In the genomic region with DNA sequence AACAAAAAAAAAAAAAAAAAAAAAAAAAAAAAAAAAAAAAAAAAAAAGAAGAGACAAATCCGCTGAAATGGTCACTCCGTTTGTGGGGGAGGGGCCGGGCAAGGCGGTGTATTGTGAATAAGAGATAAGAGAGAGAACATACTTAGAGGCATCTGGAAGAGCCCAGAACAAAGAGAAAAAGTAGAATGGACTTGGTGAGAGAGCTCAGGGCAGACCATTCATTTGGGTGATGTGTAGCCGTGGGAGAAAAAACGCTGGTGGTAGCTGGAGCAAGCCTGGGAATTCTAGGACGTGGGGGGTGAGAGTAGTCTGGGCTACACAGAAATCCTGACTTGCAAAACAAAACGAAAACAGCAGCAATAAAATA, we compare ENCODE assay signal across 9 mouse cellular contexts. TPM values are rescaled to one million over a fixed set of nuclear protein-coding genes. Genes with fewer than 3 reads are reported as not detected.
DNase-seq lines count a peak whose midpoint lies in the region; ATAC-seq lines count a peak whose summit lies in the region.
"Had no signal": no experiment of that assay in that cellular context is flagged by ENCODE, and none has a peak within 500 bp of the region (broad histone marks: within the 10 kb centered on the region; RNA-seq: fewer than 3 reads in every experiment).

No protein-coding gene starts in this region.

- H3K4me2 ChIP-seq in kidney, embryonic 16.5 days (replicated peaks; ENCODE audit: low read depth, low read length) = peak overlapping the region; percentile 95
- peak overlapping the region; percentile 90 for H3K4me2 ChIP-seq in midbrain, embryonic 16.5 days (ENCODE audit: low read length)

- no peaks in the 10 kb centered on the region; the same call in 1 of the 2 replicates for H3K27me3 ChIP-seq in kidney, embryonic 16.5 days (ENCODE audit: insufficient read depth, low read length)
- H3K27me3 ChIP-seq in forebrain, embryonic 10.5 days (ENCODE audit: poor library complexity, severe bottlenecking) = peaks cover 14% of the 10 kb centered on the region
- no peaks in the 10 kb centered on the region for H3K27me3 ChIP-seq in midbrain, embryonic 16.5 days (ENCODE audit: control insufficient read depth, insufficient read depth, low read depth, low read length)

- 24% methylated on average over 8 of the region's 8 CpGs for WGBS in kidney, embryonic 16.5 days
- 31% methylated on average over 8 of the region's 8 CpGs for WGBS in forebrain, embryonic 10.5 days
- 17% methylated on average over 8 of the region's 8 CpGs for WGBS in midbrain, embryonic 16.5 days

- ATAC-seq in kidney, embryonic 16.5 days (ENCODE audit: low FRiP score, low TSS enrichment) = peak; percentile 35; the same call in 1 of the 2 replicates
- ATAC-seq in midbrain, embryonic 16.5 days = peak; percentile 64
- ATAC-seq in granulocyte monocyte progenitor cell, adult 5-6 weeks (replicated peaks; ENCODE audit: poor library complexity, severe bottlenecking) = no peak
- ATAC-seq: Patski had no signal

- no peak overlapping the region for H3K9ac ChIP-seq in kidney, embryonic 16.5 days (replicated peaks; ENCODE audit: low read length)
- H3K9ac ChIP-seq in midbrain, embryonic 16.5 days (ENCODE audit: low read depth, low read length) = peak overlapping the region; percentile 11; the same call in 1 of the 2 replicates

- no peak for DNase-seq in kidney, adult 9 months
- no peak for DNase-seq in forebrain, embryonic 10.5 days (ENCODE audit: extremely low spot score, low spot score)
- peak; percentile 34 to 43 for DNase-seq in kidney, postnatal 4 days
- DNase-seq in thymus, adult 18-20 months = no peak
- no peak for DNase-seq in cerebellum, postnatal 4 days (ENCODE audit: low spot score in 2 of 2)

- H3K27ac ChIP-seq in kidney, embryonic 16.5 days (ENCODE audit: low read length) = peak overlapping the region; percentile 84
- peak overlapping the region; percentile 94 for H3K27ac ChIP-seq in forebrain, embryonic 10.5 days
- H3K27ac ChIP-seq in midbrain, embryonic 16.5 days (ENCODE audit: low read length) = peak overlapping the region; percentile 85

- no peaks in the 10 kb centered on the region for H3K9me3 ChIP-seq in kidney, embryonic 16.5 days (ENCODE audit: low read length)
- no peaks in the 10 kb centered on the region for H3K9me3 ChIP-seq in forebrain, embryonic 10.5 days
- H3K9me3 ChIP-seq in midbrain, embryonic 16.5 days (replicated peaks; ENCODE audit: control insufficient read depth, low read length, poor library complexity, severe bottlenecking) = no peaks in the 10 kb centered on the region

- peaks cover 13% of the 10 kb centered on the region; the same call in 1 of the 2 replicates for H3K4me1 ChIP-seq in kidney, embryonic 16.5 days (ENCODE audit: insufficient read depth, low read length)
- peaks cover 17% of the 10 kb centered on the region for H3K4me1 ChIP-seq in forebrain, embryonic 10.5 days
- H3K4me1 ChIP-seq in midbrain, embryonic 16.5 days (ENCODE audit: control insufficient read depth, insufficient read depth, low read length) = peaks cover 16% of the 10 kb centered on the region

- peak overlapping the region; percentile 51 for H3K4me3 ChIP-seq in kidney, embryonic 16.5 days (ENCODE audit: low read length)
- H3K4me3 ChIP-seq in forebrain, embryonic 10.5 days = peak overlapping the region; percentile 66
- H3K4me3 ChIP-seq in midbrain, embryonic 16.5 days (ENCODE audit: low read depth, low read length) = peak overlapping the region; percentile 54

- no peaks in the 10 kb centered on the region for H3K36me3 ChIP-seq in kidney, embryonic 16.5 days (ENCODE audit: insufficient read depth, low read length)
- H3K36me3 ChIP-seq in forebrain, embryonic 10.5 days (replicated peaks) = no peaks in the 10 kb centered on the region
- no peaks in the 10 kb centered on the region for H3K36me3 ChIP-seq in midbrain, embryonic 16.5 days (ENCODE audit: control insufficient read depth, insufficient read depth, low read length)

RNA-seq across cellular contexts. Expression of a gene that starts 7.9 kb away (rescaled TPM):
- 67.4 and 74.1 TPM in 2 replicates for polyA plus RNA-seq in kidney, embryonic 16.5 days (2015; fragmentation: Nextera tagmentation; extraction: Ambion mirVana)
- polyA plus RNA-seq in forebrain, embryonic 10.5 days (2016; fragmentation: Nextera tagmentation; extraction: Ambion mirVana) = 130 and 134 TPM in 2 replicates
- 45.9 and 46.5 TPM in 2 replicates for polyA plus RNA-seq in midbrain, embryonic 16.5 days (2015; fragmentation: Nextera tagmentation; extraction: Ambion mirVana)
- 7.4 and 10.8 TPM in 2 replicates for total RNA-seq in granulocyte monocyte progenitor cell, adult 5-6 weeks (2014; fragmentation: Nextera tagmentation)
- total RNA-seq in granulocyte monocyte progenitor cell, adult 5-6 weeks (2017) = 4.5 and 4.8 TPM in 2 replicates

RNA-seq across cellular contexts. Expression of a gene that starts 14.6 kb away (rescaled TPM):
- 659 and 687 TPM in 2 replicates for polyA plus RNA-seq in kidney, embryonic 16.5 days (2015; fragmentation: Nextera tagmentation; extraction: Ambion mirVana)
- polyA plus RNA-seq in forebrain, embryonic 10.5 days (2016; fragmentation: Nextera tagmentation; extraction: Ambion mirVana) = 894 and 948 TPM in 2 replicates
- polyA plus RNA-seq in midbrain, embryonic 16.5 days (2015; fragmentation: Nextera tagmentation; extraction: Ambion mirVana) = 449 and 518 TPM in 2 replicates
- 362 and 404 TPM in 2 replicates for total RNA-seq in granulocyte monocyte progenitor cell, adult 5-6 weeks (2014; fragmentation: Nextera tagmentation)
- total RNA-seq in granulocyte monocyte progenitor cell, adult 5-6 weeks (2017) = 637 and 667 TPM in 2 replicates

Comparison
In these comparisons a context has a peak if more than half of its experiments do, and no peak if none do; other contexts are left out.
1. DNase-seq: peak in kidney, postnatal 4 days (2 of 2); none in kidney, adult 9 months (single experiment), forebrain, embryonic 10.5 days (single experiment), thymus, adult 18-20 months (0 of 2) and cerebellum, postnatal 4 days (0 of 2).
2. Peak in every context shown above with its lines, with median percentiles within 50 percentile points of each other: H3K27ac ChIP-seq and H3K4me3 ChIP-seq.